Mouse (Mus musculus): ENCODE data around the gene Gm9767.

Gm9767 gene

DNA sequence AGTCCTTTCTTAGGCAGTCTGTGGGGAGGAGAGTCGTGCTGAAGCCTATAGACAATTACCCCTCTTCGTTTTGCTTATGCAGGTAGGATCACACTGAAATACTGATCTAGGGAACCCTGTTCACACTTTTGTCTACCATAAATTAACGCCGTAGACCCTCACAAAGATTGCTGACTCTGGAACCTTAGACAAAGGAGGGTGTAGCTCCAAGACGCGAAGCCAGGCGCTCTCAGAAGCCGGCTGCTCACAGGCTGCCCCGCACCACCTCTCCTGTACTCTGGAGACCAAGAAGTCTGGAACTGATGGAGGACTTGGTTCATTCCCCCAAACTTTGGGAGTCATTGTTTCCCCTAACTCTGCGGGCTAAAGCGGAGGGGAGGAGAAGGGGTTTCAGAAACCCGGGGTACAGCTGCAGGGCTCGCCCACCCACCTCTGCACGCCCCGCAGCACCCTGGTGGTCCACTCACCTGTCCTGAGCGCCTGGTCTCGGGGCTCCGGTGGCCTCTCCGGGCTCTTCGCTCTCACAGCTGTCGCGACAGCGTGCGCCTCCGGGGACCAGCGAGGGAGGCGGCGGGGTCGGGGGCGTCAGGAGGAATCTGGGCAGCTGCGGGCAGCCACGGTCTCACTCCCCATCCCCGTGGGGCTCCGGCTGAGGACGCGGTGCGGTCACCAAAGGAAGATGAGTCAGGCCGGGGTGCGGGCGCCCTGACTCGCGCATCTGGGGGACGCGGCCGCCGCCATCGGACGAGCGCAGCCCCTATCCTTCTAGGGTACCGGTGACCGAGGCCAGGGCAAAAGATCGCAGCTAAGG, at the start of gene Gm9767:
Gm9767 (plus strand) TSS at position 585 of the 811 bp plus-strand sequence.
- no peak for DNase-seq (ENCODE audit: extremely low read depth, low read depth, low spot score)

DNA sequence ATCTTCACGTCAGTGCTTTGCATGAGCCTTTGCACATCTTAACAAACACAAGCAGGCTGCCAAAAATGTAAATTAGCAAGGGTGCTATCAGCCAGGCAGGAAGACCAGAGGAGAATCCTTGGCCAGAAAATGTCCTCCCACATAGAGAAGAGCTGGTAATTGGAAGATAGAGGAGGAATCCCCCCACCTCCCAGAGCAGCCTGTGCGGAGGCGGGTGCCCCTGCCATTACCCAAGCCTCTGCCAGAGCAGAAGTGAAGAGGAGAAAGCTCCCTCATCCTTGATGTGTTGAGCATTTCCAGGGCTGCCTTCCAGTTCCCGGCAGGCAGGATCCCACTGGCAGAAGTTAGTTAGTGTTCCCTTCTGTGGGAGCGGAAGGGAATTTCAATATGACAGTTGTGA, 43.1 kb upstream of the Gm9767 start:
- DNase-seq (ENCODE audit: extremely low read depth, low read depth, low spot score) = no peak

DNA sequence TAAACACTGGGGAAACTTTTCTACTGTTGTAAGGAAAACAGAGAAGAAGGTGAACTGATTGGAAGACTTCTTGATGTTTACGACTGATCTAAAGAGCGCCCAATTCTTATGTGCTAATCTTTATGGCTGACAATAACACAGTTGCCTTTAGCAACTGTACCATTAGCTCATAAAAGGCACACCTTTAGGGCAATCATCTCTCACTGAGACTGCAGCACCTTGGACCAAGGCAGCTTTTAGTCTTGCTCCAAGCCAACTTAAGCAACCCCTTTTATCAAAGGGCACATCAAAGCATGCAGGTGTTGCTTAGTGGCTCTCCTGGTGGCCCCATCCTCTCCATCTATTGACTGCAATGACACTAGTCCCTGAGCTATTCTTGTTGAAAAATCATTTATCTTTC, 26.9 kb upstream of the Gm9767 start:
- no peak for DNase-seq (ENCODE audit: extremely low read depth, low read depth, low spot score)

DNA sequence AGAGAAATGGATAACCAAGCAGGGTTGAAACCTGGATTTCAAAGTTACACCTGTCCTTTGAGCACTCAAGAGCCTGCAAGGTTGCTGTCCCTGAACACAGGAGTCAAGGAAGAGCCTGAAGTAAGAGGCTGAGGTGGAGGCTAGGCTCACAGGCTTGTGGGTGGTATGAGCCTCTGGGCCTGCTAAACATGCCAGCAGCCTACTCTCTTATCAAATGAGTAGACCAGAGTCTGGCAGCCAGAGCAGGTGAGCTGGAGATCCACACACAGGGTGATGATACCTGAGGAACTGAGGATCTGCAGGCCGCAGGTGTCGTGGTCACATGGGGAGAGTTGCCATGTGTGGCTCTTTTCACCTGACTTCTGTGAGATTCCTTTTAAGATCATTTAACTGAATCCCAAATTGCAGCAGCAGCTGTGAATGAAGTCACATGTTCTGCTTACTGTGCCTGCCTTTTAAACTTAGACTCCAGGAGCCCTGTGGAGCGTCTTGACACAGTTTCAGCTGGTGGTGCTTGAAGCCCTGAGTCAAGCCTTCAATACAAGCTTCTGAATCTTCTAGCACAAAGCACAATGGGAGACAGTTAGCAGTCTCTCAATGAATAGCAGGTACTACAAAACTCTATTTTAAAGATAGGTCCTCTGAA, 18.3 kb upstream of the Gm9767 start:
- DNase-seq (ENCODE audit: extremely low read depth, low read depth, low spot score) = no peak

DNA sequence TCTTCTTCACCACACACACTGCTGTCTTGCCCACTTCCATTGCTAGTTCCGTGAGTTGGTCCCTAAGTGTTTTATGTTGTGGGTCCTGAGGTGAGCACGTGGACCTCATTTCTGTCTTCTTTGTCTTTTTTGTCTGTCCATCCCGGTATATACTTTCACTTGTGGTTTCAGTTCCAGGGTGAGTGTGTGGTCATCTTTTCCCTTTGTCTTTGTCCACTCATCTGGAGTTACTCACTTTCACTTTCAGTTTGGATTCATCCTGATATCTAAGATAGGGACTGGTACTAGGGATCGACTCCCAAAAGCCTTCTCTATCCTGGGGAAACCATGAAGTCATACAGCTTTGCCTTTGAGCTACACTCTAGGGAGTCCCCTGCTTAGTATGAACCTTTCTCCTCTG, 15.0 kb upstream of the Gm9767 start:
- DNase-seq (ENCODE audit: extremely low read depth, low read depth, low spot score) = no peak

DNA sequence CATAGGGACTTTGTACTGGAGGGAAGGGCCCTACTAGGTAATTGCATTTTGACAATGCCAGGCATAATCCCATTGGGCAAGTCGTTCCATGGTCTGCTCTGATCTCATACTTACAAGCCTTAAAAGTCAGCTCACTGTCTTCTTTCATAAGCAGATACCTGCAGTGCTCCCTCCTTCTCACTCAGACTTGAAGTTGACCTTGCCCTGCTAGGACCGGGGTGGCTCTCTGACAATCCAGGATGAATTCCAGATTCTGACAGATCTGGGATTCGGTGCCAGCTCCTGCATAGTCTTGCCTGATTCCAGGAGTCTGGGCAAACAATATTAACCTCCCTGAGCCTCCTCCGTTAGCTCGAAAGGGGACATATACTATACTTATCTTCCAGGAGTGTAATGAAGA, 6.1 kb upstream of the Gm9767 start:
- no peak for DNase-seq (ENCODE audit: extremely low read depth, low read depth, low spot score)

DNA sequence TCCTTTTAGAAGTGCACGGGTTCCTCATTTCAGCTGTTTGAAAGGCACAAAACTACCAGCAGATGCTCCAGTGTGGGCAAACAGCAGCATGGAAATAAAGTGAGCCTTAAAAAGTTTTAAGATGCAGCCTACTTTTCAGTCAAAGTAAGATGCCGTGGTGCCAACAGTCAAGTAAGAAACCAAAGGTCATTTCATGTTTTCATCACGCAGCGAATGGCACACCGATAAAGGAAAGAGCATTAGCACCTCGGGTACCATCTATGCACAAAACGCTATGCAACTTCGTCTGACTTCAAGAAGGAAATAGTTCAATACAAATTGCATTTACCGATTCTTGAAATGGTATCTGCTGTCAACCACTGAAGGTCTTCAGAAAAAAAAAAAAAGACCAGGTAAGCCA, 1.1 kb upstream of the Gm9767 start:
- DNase-seq (ENCODE audit: extremely low read depth, low read depth, low spot score) = no peak

DNA sequence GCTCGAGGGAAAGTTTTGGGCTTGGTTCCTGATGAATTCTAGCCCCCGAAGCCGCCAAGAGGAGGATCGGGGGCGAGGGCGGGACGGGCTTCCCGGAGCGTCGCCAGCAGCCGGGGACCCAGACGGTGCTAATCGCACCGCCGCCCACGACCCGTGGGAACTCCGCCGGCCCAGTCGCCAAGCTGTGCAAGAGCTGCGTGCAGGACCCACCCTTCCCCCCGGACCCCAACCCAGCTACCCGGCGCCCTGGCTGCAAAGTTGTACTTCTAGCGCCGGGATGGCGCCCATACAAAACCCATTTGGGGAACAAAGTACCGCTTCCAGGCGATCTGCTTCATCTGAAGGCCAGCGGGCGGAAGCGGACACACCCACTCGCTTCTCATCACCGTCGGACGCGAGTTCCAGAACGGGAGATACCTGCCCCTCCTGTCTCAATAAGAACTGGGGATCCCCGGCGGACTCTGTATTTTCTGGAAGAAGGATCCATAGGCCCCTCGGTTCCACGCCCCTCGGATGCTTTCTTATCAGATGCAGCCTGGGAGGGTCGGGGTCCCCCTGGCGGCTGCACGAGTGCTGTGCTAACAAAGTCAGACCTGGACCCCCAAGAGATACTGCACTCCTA, 577 bp downstream of the Gm9767 start, which contains the start of gene Tmem200a:
Tmem200a (minus strand) TSS at position 532 of the 622 bp plus-strand sequence.
- DNase-seq (ENCODE audit: extremely low read depth, low read depth, low spot score) = no peak

DNA sequence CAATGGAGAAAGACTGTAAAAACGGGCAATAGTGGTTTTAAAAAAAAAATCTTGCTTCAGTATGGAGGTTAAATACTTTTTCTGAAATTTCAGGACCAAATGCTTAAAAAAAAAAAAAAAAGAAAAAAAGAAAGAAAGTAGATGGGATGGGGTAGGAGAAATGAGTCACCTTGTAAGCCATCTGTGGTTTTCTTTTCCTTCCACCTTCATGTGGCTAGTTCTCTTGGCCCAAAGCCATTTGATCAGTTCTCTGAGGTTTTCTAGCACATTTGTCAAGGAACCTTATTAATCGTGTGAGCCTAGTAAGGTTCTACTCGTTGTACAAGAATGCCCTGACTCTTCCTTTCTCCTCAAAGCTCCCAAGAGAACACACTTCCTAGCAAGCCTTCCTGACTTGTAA, 1.6 kb downstream of the Gm9767 start:
- DNase-seq (ENCODE audit: extremely low read depth, low read depth, low spot score) = no peak

DNA sequence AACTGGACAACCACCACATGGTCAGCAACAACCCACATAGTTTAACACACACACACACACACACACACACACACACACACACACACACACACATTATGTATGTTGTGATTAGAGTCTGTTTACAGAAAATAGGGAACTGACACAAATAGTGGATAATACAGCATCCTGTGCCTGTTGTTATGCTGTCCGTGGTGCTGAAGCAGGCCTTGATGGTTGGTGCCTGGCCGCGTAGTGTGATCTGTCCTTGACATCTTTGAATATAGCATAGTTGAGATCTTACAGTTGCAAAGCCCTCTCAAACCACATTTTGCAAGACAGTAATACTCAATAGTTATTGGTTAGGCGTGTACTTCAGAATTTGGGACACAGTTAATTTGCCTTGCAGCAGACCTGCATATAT, 4.0 kb downstream of the Gm9767 start:
- DNase-seq (ENCODE audit: extremely low read depth, low read depth, low spot score) = no peak

DNA sequence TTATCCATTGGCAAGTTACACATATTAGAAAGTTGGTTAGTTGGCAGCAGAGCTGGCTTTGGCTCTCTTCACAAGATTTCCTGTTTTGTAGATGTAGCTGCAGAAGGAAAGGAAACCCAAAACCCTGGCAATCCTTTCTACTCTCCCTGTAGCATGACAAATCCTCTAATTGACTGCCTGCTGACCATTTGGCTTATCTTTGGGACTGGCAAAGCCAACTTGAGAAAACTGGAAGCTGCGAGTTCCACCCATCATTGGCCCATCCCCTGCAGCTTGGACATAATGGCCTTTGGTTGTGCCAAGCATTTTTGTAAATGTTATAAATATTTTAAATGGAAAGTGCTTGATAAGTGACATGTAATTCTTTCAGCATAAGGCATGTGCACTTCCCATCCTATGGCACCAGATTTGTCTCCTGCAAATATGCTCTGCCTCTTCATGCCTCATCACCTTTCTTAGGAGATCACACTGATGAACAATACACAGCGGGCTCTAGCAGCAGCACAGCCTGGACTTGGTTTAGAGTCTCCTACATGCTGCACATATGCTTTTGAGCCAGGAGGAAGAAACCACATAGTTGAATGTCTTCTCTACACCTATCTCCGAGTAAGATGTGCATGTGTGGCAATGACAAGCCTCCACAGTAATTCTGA, 25.4 kb downstream of the Gm9767 start:
- DNase-seq (ENCODE audit: extremely low read depth, low read depth, low spot score) = no peak

DNA sequence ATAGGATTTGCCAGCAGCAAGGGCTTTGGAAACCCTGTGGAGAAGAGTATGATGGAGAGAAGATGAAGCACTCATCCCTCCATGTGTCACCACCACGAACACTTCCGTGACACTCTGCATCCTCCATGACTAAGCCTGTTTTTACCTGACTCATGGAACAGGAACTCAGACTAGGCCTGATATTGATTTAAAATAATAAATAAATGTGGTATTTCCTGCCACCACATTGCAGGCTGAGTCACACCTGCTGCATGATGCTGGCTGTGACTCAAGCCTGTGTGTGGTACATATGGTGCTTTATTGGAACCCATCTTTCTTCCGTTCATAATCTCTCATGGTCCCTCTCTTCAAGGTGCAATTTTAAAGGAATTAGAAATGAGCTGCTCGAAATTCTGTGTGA, 36.4 kb downstream of the Gm9767 start:
- no peak for DNase-seq (ENCODE audit: extremely low read depth, low read depth, low spot score)

DNA sequence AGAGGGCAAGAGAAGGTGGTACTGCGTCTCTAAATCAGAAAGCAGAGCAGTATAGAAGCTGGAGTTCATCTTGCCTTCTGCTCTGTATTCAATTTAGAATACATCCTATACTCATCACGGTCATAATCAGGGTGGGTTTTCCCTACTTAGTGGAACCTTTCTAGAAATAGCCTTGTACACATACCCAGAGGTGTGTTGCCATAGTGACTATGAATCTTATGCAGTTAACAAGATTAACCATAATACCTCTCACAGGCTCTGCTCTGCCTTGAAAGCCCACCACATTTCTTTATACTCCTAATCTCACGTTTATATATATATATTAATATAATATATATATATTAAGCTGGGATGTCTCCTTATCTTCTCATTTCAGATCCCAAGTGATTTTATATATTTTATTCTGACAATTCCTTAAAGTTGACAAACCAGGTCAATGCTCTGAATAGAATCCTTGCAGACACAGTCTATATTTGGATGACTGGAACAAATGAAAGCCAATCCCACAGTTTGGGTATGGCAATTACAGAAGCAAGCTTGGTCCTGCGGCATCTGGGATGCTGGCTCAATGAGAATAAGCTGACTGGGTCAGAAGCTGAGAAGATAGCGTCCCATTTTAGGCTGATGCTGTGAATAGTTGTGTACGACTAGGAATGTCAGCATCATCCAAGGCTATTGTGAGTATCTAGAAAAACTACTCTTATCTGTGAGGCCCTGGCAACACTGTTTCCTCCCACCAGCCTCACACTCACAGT, 41.2 kb downstream of the Gm9767 start:
- DNase-seq (ENCODE audit: extremely low read depth, low read depth, low spot score) = no peak

DNA sequence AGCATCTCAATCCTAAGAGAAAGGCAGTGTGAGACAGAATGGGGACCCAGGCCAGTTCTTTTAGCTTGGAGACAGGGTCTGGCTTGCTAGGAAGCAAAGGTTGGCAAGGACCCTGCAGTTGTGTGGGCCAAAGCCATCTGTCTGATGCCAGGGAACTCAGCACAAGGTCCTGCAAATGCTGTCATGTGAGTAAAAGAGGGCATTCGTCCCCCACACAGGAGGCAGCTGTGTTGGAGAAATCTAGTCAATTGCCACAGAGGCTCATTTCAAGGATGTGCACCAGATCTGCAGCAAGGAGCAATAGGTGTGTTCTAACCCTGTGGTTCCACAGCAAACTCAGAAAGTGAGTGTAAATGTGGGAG, 41.7 kb downstream of the Gm9767 start:
- DNase-seq (ENCODE audit: extremely low read depth, low read depth, low spot score) = no peak

All from fat pad, adult 2 months (tissue).